Mouse (Mus musculus): ENCODE data around the gene Hbp1.

- no peak for TF ChIP-seq USF1 (IDR thresholded peaks at IDR 0.05; ENCODE audit: low read depth)
- TF ChIP-seq MAX (IDR thresholded peaks at IDR 0.05; ENCODE audit: low read depth), result no peak
- no peak for TF ChIP-seq POLR2A (IDR thresholded peaks at IDR 0.05; ENCODE audit: insufficient read length, low read depth)
- TF ChIP-seq POLR2AphosphoS2 (IDR thresholded peaks at IDR 0.05; ENCODE audit: insufficient read length, low read depth), result no peak
- TF ChIP-seq SRF (IDR thresholded peaks at IDR 0.05; ENCODE audit: control insufficient read depth, insufficient read length, low read depth), result no peak
- TF ChIP-seq E2F4 (IDR thresholded peaks at IDR 0.05; ENCODE audit: insufficient read depth), result no peak
- TF ChIP-seq MYOG (IDR thresholded peaks at IDR 0.05; ENCODE audit: control insufficient read depth in 1 of 3, insufficient read depth in 1 of 3, insufficient read length in 2 of 3, low read depth in 2 of 3), result no peak
Measured at GRCm38 (mm10) chr12:31948101-31949000, 2.0 kb downstream of the Hbp1 start.
